Mouse (Mus musculus): ENCODE measurements around the gene Vmn1r44. TPM values are rescaled to one million over a fixed set of nuclear protein-coding genes. Genes with fewer than 3 reads are reported as not detected.
"Not testable (repeated sequence)": the region's sequence is repeated elsewhere in the genome, so short reads cannot be mapped to it uniquely, and the experiment has no call there.

The Vmn1r44 gene
- not detected in 2 replicates for polyA plus RNA-seq (2012; ENCODE audit: insufficient read depth, insufficient read length, missing spikeins)

- H3K27ac ChIP-seq (ENCODE audit: insufficient read depth, low read depth, low read length): no peak within 1 kb of the TSS
- no peak for TF ChIP-seq CTCF (IDR thresholded peaks at IDR 0.05; ENCODE audit: low read depth, low read length)
- no peak for TF ChIP-seq POLR2A (IDR thresholded peaks at IDR 0.05; ENCODE audit: borderline replicate concordance, low read depth, low read length)
- H3K4me3 ChIP-seq (ENCODE audit: insufficient read depth, low read length): no peak within 1 kb of the TSS
- H3K4me1 ChIP-seq (ENCODE audit: control insufficient read depth, insufficient read depth, low read length): no peaks in the 10 kb centered on the region
These were observed at the start of gene Vmn1r44 for GRCm38 (mm10) chr6:89883360-89883759. Vmn1r44 (plus strand) TSS chr6:89883660.

DNA sequence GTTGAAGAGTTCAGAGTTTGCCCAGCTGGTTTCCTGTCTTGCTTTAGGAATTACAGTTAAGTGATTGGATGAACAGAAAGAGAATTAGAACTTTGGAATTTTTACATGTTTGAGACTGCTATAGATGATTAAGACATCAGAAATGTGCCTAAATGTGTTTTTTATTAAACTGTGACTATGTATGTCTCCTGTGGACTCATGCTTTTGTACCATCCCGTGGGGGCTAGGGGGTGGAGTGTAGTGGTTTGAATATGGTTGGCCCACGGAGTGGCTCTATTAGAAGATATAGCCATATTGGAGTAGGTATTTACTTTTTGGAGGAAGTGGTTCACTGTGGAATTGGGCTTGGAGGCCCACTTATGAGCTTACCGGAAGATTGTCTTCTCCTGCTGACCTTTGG lies 25.9 kb upstream of the Vmn1r44 start:
- Histone ChIP-seq H3K4me1 (ENCODE audit: control insufficient read depth, insufficient read depth, low read length) (no peaks in the 10 kb centered on the region), H3K27ac (ENCODE audit: insufficient read depth, low read depth, low read length) (no peak overlapping the region), H3K4me3 (ENCODE audit: insufficient read depth, low read length) (no peak overlapping the region)
- no peak for TF ChIP-seq CTCF (IDR thresholded peaks at IDR 0.05; ENCODE audit: low read depth, low read length)
- TF ChIP-seq POLR2A (IDR thresholded peaks at IDR 0.05; ENCODE audit: borderline replicate concordance, low read depth, low read length): no peak

GRCm38 (mm10) chr6:89859839-89860238 lies 23.6 kb upstream of the Vmn1r44 start:
- no peak for TF ChIP-seq POLR2A (IDR thresholded peaks at IDR 0.05; ENCODE audit: borderline replicate concordance, low read depth, low read length)
- no peak for TF ChIP-seq CTCF (IDR thresholded peaks at IDR 0.05; ENCODE audit: low read depth, low read length)
- Histone ChIP-seq H3K4me1 (ENCODE audit: control insufficient read depth, insufficient read depth, low read length) (no peaks in the 10 kb centered on the region), H3K27ac (ENCODE audit: insufficient read depth, low read depth, low read length) (no peak overlapping the region), H3K4me3 (ENCODE audit: insufficient read depth, low read length) (no peak overlapping the region)

- no peak for TF ChIP-seq CTCF (IDR thresholded peaks at IDR 0.05; ENCODE audit: low read depth, low read length)
- no peak for TF ChIP-seq POLR2A (IDR thresholded peaks at IDR 0.05; ENCODE audit: borderline replicate concordance, low read depth, low read length)
- Histone ChIP-seq H3K27ac (ENCODE audit: insufficient read depth, low read depth, low read length) (no peak overlapping the region), H3K4me3 (ENCODE audit: insufficient read depth, low read length) (no peak overlapping the region), H3K4me1 (ENCODE audit: control insufficient read depth, insufficient read depth, low read length) (no peaks in the 10 kb centered on the region)
These were observed 19.7 kb upstream of the Vmn1r44 start for GRCm38 (mm10) chr6:89863792-89864191.

- TF ChIP-seq CTCF (IDR thresholded peaks at IDR 0.05; ENCODE audit: low read depth, low read length): no peak
- no peak for TF ChIP-seq POLR2A (IDR thresholded peaks at IDR 0.05; ENCODE audit: borderline replicate concordance, low read depth, low read length)
- H3K4me3 ChIP-seq (ENCODE audit: insufficient read depth, low read length): no peak overlapping the region
- H3K27ac ChIP-seq (ENCODE audit: insufficient read depth, low read depth, low read length): no peak overlapping the region
- H3K4me1 ChIP-seq (ENCODE audit: control insufficient read depth, insufficient read depth, low read length): no peaks in the 10 kb centered on the region
These were observed 16.2 kb upstream of the Vmn1r44 start for GRCm38 (mm10) chr6:89867276-89867675.

DNA sequence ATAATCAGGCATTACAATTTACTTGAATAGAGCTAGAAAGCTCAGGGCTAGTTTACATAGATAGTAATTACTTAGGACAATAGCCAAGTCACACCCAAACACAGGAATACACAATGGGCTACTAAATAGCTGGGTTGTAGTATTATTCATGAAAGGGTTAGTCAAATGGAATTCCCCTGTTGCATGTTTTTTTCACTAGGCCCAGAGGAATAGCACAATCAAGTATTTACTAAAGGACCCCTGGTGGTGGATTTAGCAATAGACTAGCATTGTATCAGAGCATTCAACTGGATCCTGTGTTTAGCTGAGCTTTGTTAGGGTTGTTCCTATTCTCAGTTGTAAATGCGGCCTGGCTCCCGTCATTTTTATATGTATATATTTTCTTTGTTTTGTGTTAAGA lies 15.5 kb upstream of the Vmn1r44 start:
- H3K27ac ChIP-seq (ENCODE audit: insufficient read depth, low read depth, low read length): no peak overlapping the region
- H3K4me3 ChIP-seq (ENCODE audit: insufficient read depth, low read length): no peak overlapping the region
- TF ChIP-seq CTCF (IDR thresholded peaks at IDR 0.05; ENCODE audit: low read depth, low read length) (no peak), POLR2A (IDR thresholded peaks at IDR 0.05; ENCODE audit: borderline replicate concordance, low read depth, low read length) (no peak)
- H3K4me1 ChIP-seq (ENCODE audit: control insufficient read depth, insufficient read depth, low read length): no peaks in the 10 kb centered on the region

- not testable (repeated sequence) for H3K27ac ChIP-seq (ENCODE audit: insufficient read depth, low read depth, low read length); H3K4me3 ChIP-seq (ENCODE audit: insufficient read depth, low read length); H3K4me1 ChIP-seq (ENCODE audit: control insufficient read depth, insufficient read depth, low read length)
These were observed 7.1 kb upstream of the Vmn1r44 start, which contains the start of the genes Vmn1r42 and Vmn1r43 for GRCm38 (mm10) chr6:89876313-89876712. Vmn1r42 (minus strand) TSS chr6:89876413. Vmn1r43 (minus strand) TSS chr6:89876413.

GRCm38 (mm10) chr6:89876963-89877362 lies 6.5 kb upstream of the Vmn1r44 start:
- no peak overlapping the region for H3K4me3 ChIP-seq (ENCODE audit: insufficient read depth, low read length)
- H3K27ac ChIP-seq (ENCODE audit: insufficient read depth, low read depth, low read length): no peak overlapping the region
- H3K4me1 ChIP-seq (ENCODE audit: control insufficient read depth, insufficient read depth, low read length): no peaks in the 10 kb centered on the region
- TF ChIP-seq CTCF (IDR thresholded peaks at IDR 0.05; ENCODE audit: low read depth, low read length): no peak
- no peak for TF ChIP-seq POLR2A (IDR thresholded peaks at IDR 0.05; ENCODE audit: borderline replicate concordance, low read depth, low read length)

- TF ChIP-seq POLR2A (IDR thresholded peaks at IDR 0.05; ENCODE audit: borderline replicate concordance, low read depth, low read length): no peak
- no peak for TF ChIP-seq CTCF (IDR thresholded peaks at IDR 0.05; ENCODE audit: low read depth, low read length)
- Histone ChIP-seq H3K4me1 (ENCODE audit: control insufficient read depth, insufficient read depth, low read length) (no peaks in the 10 kb centered on the region), H3K4me3 (ENCODE audit: insufficient read depth, low read length) (no peak overlapping the region), H3K27ac (ENCODE audit: insufficient read depth, low read depth, low read length) (no peak overlapping the region)
These were observed 2.6 kb upstream of the Vmn1r44 start for GRCm38 (mm10) chr6:89880867-89881266.

GRCm38 (mm10) chr6:89883812-89884211 lies 352 bp downstream of the Vmn1r44 start:
- TF ChIP-seq POLR2A (IDR thresholded peaks at IDR 0.05; ENCODE audit: borderline replicate concordance, low read depth, low read length): no peak
- TF ChIP-seq CTCF (IDR thresholded peaks at IDR 0.05; ENCODE audit: low read depth, low read length): no peak
- H3K4me1 ChIP-seq (ENCODE audit: control insufficient read depth, insufficient read depth, low read length): no peaks in the 10 kb centered on the region
- no peak overlapping the region for H3K4me3 ChIP-seq (ENCODE audit: insufficient read depth, low read length)
- H3K27ac ChIP-seq (ENCODE audit: insufficient read depth, low read depth, low read length): no peak overlapping the region

- not testable (repeated sequence) for H3K4me3 ChIP-seq (ENCODE audit: insufficient read depth, low read length); H3K4me1 ChIP-seq (ENCODE audit: control insufficient read depth, insufficient read depth, low read length); H3K27ac ChIP-seq (ENCODE audit: insufficient read depth, low read depth, low read length)
These were observed 57.0 kb downstream of the Vmn1r44 start, which contains the start of gene Vmn1r45 for GRCm38 (mm10) chr6:89940498-89940897. Vmn1r45 (minus strand) TSS chr6:89940598.

Measured in bone marrow macrophage, adult 2 months (primary cell).